ENCODE assay signal across 27 mouse cellular contexts in genomic region chr6:8408332-8408731, GRCm38 (mm10).
"Had no signal": no experiment of that assay in that cellular context is flagged by ENCODE, and none has a peak within 500 bp of the region (broad histone marks: within the 10 kb centered on the region; RNA-seq: fewer than 3 reads in every experiment).

No protein-coding gene starts in this region.

- H3K9me3 ChIP-seq: heart, embryonic 10.5 days; heart, embryonic 12.5 days; hindbrain, embryonic 10.5 days; hindbrain, embryonic 12.5 days; intestine, embryonic 15.5 days; limb, embryonic 12.5 days; liver, embryonic 13.5 days had no signal

- H3K36me3 ChIP-seq: heart, embryonic 10.5 days; heart, embryonic 12.5 days; hindbrain, embryonic 10.5 days; hindbrain, embryonic 12.5 days; intestine, embryonic 15.5 days; limb, embryonic 12.5 days; liver, embryonic 13.5 days had no signal

- H3K4me1 ChIP-seq: intestine, embryonic 15.5 days; limb, embryonic 12.5 days; liver, embryonic 13.5 days had no signal

- H3K4me3 ChIP-seq: gastrocnemius, adult 2 months; heart, embryonic 10.5 days; heart, embryonic 12.5 days; hindbrain, embryonic 10.5 days; hindbrain, embryonic 12.5 days; intestine, embryonic 15.5 days; layer of hippocampus, adult 2 months; limb, embryonic 12.5 days; liver, embryonic 13.5 days had no signal

- H3K9ac ChIP-seq: heart, embryonic 12.5 days; hindbrain, embryonic 12.5 days; hindbrain, embryonic 14.5 days; intestine, embryonic 15.5 days; limb, embryonic 12.5 days; liver, embryonic 13.5 days had no signal

- ATAC-seq: hindbrain, embryonic 16.5 days; intestine, embryonic 15.5 days; intestine, postnatal 0 days had no signal

- H3K4me2 ChIP-seq: heart, embryonic 12.5 days; hindbrain, embryonic 12.5 days; hindbrain, embryonic 14.5 days; intestine, embryonic 15.5 days; limb, embryonic 12.5 days; liver, embryonic 11.5 days; liver, embryonic 13.5 days had no signal

- H3K27me3 ChIP-seq: hindbrain, embryonic 12.5 days; intestine, embryonic 15.5 days; limb, embryonic 12.5 days; liver, embryonic 13.5 days had no signal

- H3K27ac ChIP-seq: gastrocnemius, adult 2 months; heart, embryonic 10.5 days; hindbrain, embryonic 10.5 days; hindbrain, embryonic 12.5 days; hindbrain, embryonic 14.5 days; intestine, embryonic 15.5 days; layer of hippocampus, adult 2 months; limb, embryonic 12.5 days; liver, embryonic 13.5 days had no signal

- DNase-seq: gastrocnemius, adult 2 months; gastrocnemius, postnatal 10 days; gastrocnemius, postnatal 25 days; heart, adult 18-20 months; heart, postnatal 10 days; heart, postnatal 4 days; kidney, adult 18-20 months; kidney, adult 8-10 months; kidney, postnatal 10 days; kidney, postnatal 25 days; kidney, postnatal 4 days; layer of hippocampus, adult 9-11 months; layer of hippocampus, postnatal 36 days; left cerebral cortex, postnatal 4 days; liver; liver, embryonic 13.5 days had no signal
